Mouse (Mus musculus) MEL (cell line): ENCODE data around the gene Prdm11.

ENCODE experiments used
- CTCF ChIP-seq, 3 experiments: IDR thresholded peaks in 2 of 3; conservative IDR thresholded peaks in 1 of 3; 2 replicates each; pipeline ENCODE4 v1.5.1; 2011 to 2012; ENCODE audit warnings: low read length in 3 of 3, low read depth in 2 of 3, mild to moderate bottlenecking in 2 of 3, improper control_type of control experiment in 1 of 3, inconsistent platforms in 1 of 3, mixed read lengths in 1 of 3, moderate library complexity in 1 of 3; ENCODE audit not compliant: control insufficient read depth in 1 of 3, insufficient read depth in 1 of 3, poor library complexity in 1 of 3, severe bottlenecking in 1 of 3
- E2F4 ChIP-seq: IDR thresholded peaks from 2 replicates; pipeline ENCODE4 v1.6.1; 2011; ENCODE audit warnings: low read depth, low read length, improper control_type of control experiment, borderline replicate concordance
- EP300 ChIP-seq, 2 experiments: IDR thresholded peaks; 2 replicates each; pipeline ENCODE4 v1.6.1; 2011; ENCODE audit warnings: improper control_type of control experiment in 2 of 2, low read length in 2 of 2, low read depth in 1 of 2, mild to moderate bottlenecking in 1 of 2
- ETS1 ChIP-seq: IDR thresholded peaks from 2 replicates; pipeline ENCODE4 v1.6.1; 2012; ENCODE audit warnings: low read depth, mild to moderate bottlenecking, inconsistent platforms, low read length, improper control_type of control experiment, moderate library complexity
- GATA1 ChIP-seq: IDR thresholded peaks from 2 replicates; pipeline ENCODE4 v1.6.1; 2011; ENCODE audit warnings: low read depth, low read length, improper control_type of control experiment
- HCFC1 ChIP-seq: IDR thresholded peaks from 2 replicates; pipeline ENCODE4 v1.6.1; 2012; ENCODE audit warnings: low read depth, mild to moderate bottlenecking, inconsistent platforms, low read length, improper control_type of control experiment, moderate library complexity
- KAT2A ChIP-seq: conservative IDR thresholded peaks from 2 replicates; pipeline ENCODE4 v1.6.1; 2012; ENCODE audit warnings: low read depth, low read length, improper control_type of control experiment, inconsistent platforms
- MAFK ChIP-seq: IDR thresholded peaks from 2 replicates; pipeline ENCODE4 v1.6.1; 2011; ENCODE audit warnings: low read depth, mild to moderate bottlenecking, low read length, improper control_type of control experiment, borderline replicate concordance
- MYB ChIP-seq: IDR thresholded peaks from 2 replicates; pipeline ENCODE4 v1.6.1; 2011; ENCODE audit warnings: mild to moderate bottlenecking, low read depth, low read length, improper control_type of control experiment
- NELFE ChIP-seq: IDR thresholded peaks from 2 replicates; pipeline ENCODE4 v1.6.1; 2011; ENCODE audit warnings: low read depth, low read length, improper control_type of control experiment
- POLR2A ChIP-seq, 2 experiments: IDR thresholded peaks; 2 replicates each; pipeline ENCODE4 v1.6.1; 2011 to 2012; ENCODE audit warnings: low read length in 2 of 2, mild to moderate bottlenecking in 2 of 2, control low read depth in 1 of 2, improper control_type of control experiment in 1 of 2, low read depth in 1 of 2, moderate library complexity in 1 of 2; ENCODE audit not compliant: control insufficient read depth in 1 of 2, insufficient read depth in 1 of 2, poor library complexity in 1 of 2
- UBTF ChIP-seq: IDR thresholded peaks from 2 replicates; pipeline ENCODE4 v1.6.1; 2012; ENCODE audit warnings: low read depth, mild to moderate bottlenecking, inconsistent platforms, low read length, improper control_type of control experiment, moderate library complexity, borderline replicate concordance; ENCODE audit not compliant: insufficient read depth
- USF1 ChIP-seq: IDR thresholded peaks from 2 replicates; pipeline ENCODE4 v1.6.1; 2014; ENCODE audit warnings: low read depth, mild to moderate bottlenecking, inconsistent platforms, low read length, improper control_type of control experiment, moderate library complexity
- ZKSCAN1 ChIP-seq: IDR thresholded peaks from 2 replicates; pipeline ENCODE4 v1.6.1; 2012; ENCODE audit warnings: low read depth, mild to moderate bottlenecking, inconsistent platforms, low read length, improper control_type of control experiment, moderate library complexity

DNA sequence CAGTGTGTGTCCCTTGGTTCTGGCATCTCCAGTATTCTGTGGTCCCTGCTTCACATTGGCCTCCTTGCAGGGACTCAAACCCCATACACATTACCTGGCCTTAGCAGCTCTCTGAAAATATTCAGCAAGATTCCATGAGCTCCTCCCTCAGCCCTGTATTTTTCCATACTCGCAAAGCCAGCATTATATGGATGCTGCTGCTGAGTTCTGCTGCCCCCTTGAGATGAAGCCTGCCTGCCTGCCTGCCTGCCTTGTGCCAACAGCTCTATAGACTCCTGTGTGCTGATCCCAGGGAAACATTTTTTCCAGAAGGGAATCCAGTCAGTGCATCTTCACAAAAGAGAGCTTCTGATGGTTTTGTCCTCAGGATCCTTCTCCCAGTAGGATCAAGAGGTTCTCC lies 5.9 kb upstream of the Prdm11 start:
- no peak for TF ChIP-seq KAT2A
- no peak for TF ChIP-seq ETS1
- no peak; a peak in 1 of 6 replicates for TF ChIP-seq CTCF (IDR thresholded peaks at IDR 0.05 in 2 of 3, conservative IDR thresholded peaks at IDR 0.05 in 1 of 3; ENCODE audit: control insufficient read depth in 1 of 3, insufficient read depth in 1 of 3, low read depth in 2 of 3, low read length in 3 of 3, poor library complexity in 1 of 3, severe bottlenecking in 1 of 3)
- no peak for TF ChIP-seq E2F4
- TF ChIP-seq USF1: no peak
- TF ChIP-seq EP300 (IDR thresholded peaks at IDR 0.05; ENCODE audit: low read depth in 1 of 2, low read length in 2 of 2): no peak
- TF ChIP-seq POLR2A (IDR thresholded peaks at IDR 0.05; ENCODE audit: control insufficient read depth in 1 of 2, insufficient read depth in 1 of 2, low read depth in 1 of 2, low read length in 2 of 2, poor library complexity in 1 of 2): no peak
- no peak for TF ChIP-seq NELFE
- no peak for TF ChIP-seq MYB
- TF ChIP-seq MAFK: no peak
- no peak for TF ChIP-seq HCFC1
- no peak for TF ChIP-seq UBTF
- TF ChIP-seq ZKSCAN1: no peak
- no peak for TF ChIP-seq GATA1
